ENCODE assay signal across 8 mouse cellular contexts in genomic region chr10:128923013-128923691, GRCm38 (mm10). TPM values are rescaled to one million over a fixed set of nuclear protein-coding genes. Genes with fewer than 3 reads are reported as not detected.
DNase-seq lines count a peak whose midpoint lies in the region; ATAC-seq and TF ChIP-seq lines count a peak whose summit lies in the region.

No protein-coding gene starts in this region.

- H3K4me1 ChIP-seq in ES-E14 (ENCODE audit: control insufficient read depth in 2 of 2, insufficient read depth in 2 of 2, low read length in 2 of 2, poor library complexity in 1 of 2), result peaks cover 0 to 17% of the 10 kb centered on the region in 2 experiments; a peak in 2 of 4 replicates
- peaks cover 17% of the 10 kb centered on the region for H3K4me1 ChIP-seq in forebrain, embryonic 15.5 days
- H3K4me1 ChIP-seq in lung, adult 2 months (ENCODE audit: control insufficient read depth, insufficient read depth, low read length), result peaks cover 11% of the 10 kb centered on the region; the same call in 1 of the 2 replicates

- H3K36me3 ChIP-seq in ES-E14 (ENCODE audit: control insufficient read depth, insufficient read depth, low read length, poor library complexity, severe bottlenecking), result no peaks in the 10 kb centered on the region; the same call in 1 of the 2 replicates
- H3K36me3 ChIP-seq in forebrain, embryonic 15.5 days, result no peaks in the 10 kb centered on the region

- ATAC-seq in forebrain, embryonic 15.5 days (replicated peaks), result peak; percentile 97
- ATAC-seq in neutrophil, adult 5-6 weeks (ENCODE audit: extremely low read depth, insufficient number of reproducible peaks, low FRiP score, poor library complexity, severe bottlenecking), result peak; percentile 88

- peak; percentile 84; the same call in 1 of the 2 replicates for TF ChIP-seq POLR2A in lung, adult 2 months (IDR thresholded peaks at IDR 0.05; ENCODE audit: borderline replicate concordance, extremely low read depth, low read depth, low read length)

- DNase-seq in ES-E14 (ENCODE audit: low read depth, low spot score), result peak; percentile 77
- DNase-seq in cerebellum, adult 11-12 months, result peak; percentile 96
- DNase-seq in heart, postnatal 25 days (ENCODE audit: low spot score), result peak; percentile 94
- DNase-seq in layer of hippocampus, adult 18-20 months (ENCODE audit: low spot score in 2 of 2), result peak; percentile 95 to 96
- peak; percentile 97 for DNase-seq in lung, adult 2 months
- DNase-seq in thymus, adult 18-20 months, result peak; percentile 88 to 89

- WGBS in forebrain, embryonic 15.5 days, result under 1% methylated on average over 42 of the region's 42 CpGs
- 1% methylated on average over 42 of the region's 42 CpGs for WGBS in lung, adult 2 months

- peak overlapping the region; percentile 58 for H3K4me2 ChIP-seq in forebrain, embryonic 15.5 days (replicated peaks)

- intact Hi-C loops in heart, postnatal 25 days (cut with DNase I), result loop anchor here (2.0 kb wide), 1 partner anchor 16 kb away; no protein-coding TSS in a partner anchor

- peak overlapping the region; percentile 90 for H3K9ac ChIP-seq in ES-E14 (ENCODE audit: insufficient read depth, low read depth, low read length, poor library complexity, severe bottlenecking)
- H3K9ac ChIP-seq in forebrain, embryonic 15.5 days (replicated peaks), result peak overlapping the region; percentile 63

- peak overlapping the region; percentile 69 for H3K27ac ChIP-seq in ES-E14 (ENCODE audit: insufficient read depth, low read depth, low read length, poor library complexity, severe bottlenecking)
- H3K27ac ChIP-seq in forebrain, embryonic 15.5 days (replicated peaks), result peak overlapping the region; percentile 91

- H3K27me3 ChIP-seq in forebrain, embryonic 15.5 days, result 0 out of 2 replicates have a peak, but pooled peaks cover 7% of the 10 kb centered on the region

- in situ Hi-C loops in ES-E14 (cut with MboI; ENCODE audit: low sequenced_read_pairs in 2 of 2, unreplicated experiment in 2 of 2), result no loop called here

- no peaks in the 10 kb centered on the region for H3K9me3 ChIP-seq in ES-E14 (ENCODE audit: control insufficient read depth, insufficient read depth, low read depth, low read length)
- no peaks in the 10 kb centered on the region for H3K9me3 ChIP-seq in forebrain, embryonic 15.5 days

- TF ChIP-seq CTCF in lung, adult 2 months (IDR thresholded peaks at IDR 0.05; ENCODE audit: insufficient read depth, low read length), result no peak

- peak overlapping the region; percentile 76 to 95 for H3K4me3 ChIP-seq in ES-E14 (ENCODE audit: insufficient read depth in 1 of 2, low read depth in 1 of 2, low read length in 2 of 2, poor library complexity in 1 of 2, severe bottlenecking in 1 of 2)
- H3K4me3 ChIP-seq in forebrain, embryonic 15.5 days, result peak overlapping the region; percentile 58
- H3K4me3 ChIP-seq in lung, adult 2 months (replicated peaks; ENCODE audit: extremely low read depth, low read depth, low read length), result peak overlapping the region; percentile 89

TF ChIP-seq in ES-E14, 5 proteins besides CTCF, POLR2A, EP300 and RAD21:
- TF ChIP-seq CHD2 (IDR thresholded peaks at IDR 0.05; ENCODE audit: low read depth, low read length) (no peak), ZC3H11A (IDR thresholded peaks at IDR 0.05; ENCODE audit: borderline replicate concordance, low read depth, low read length) (no peak), ZNF384 (IDR thresholded peaks at IDR 0.05; ENCODE audit: low read depth, low read length) (no peak), MAFK (IDR thresholded peaks at IDR 0.05; ENCODE audit: insufficient read depth, low read depth, low read length) (no peak), HCFC1 (IDR thresholded peaks at IDR 0.05; ENCODE audit: borderline replicate concordance, insufficient read depth, low read length) (0 out of 2 replicates have a peak, but pooled peaks have one; percentile 1)

RNA-seq across cellular contexts. Expression of gene Rdh5, which starts 0.5 kb away (rescaled TPM):
- total RNA-seq in ES-E14 (2012; rRNA removed), result 3.9 and 6.8 TPM in 2 replicates
- polyA plus RNA-seq in forebrain, embryonic 15.5 days (2015; fragmentation: Nextera tagmentation; extraction: Ambion mirVana), result 11.7 and 12.6 TPM in 2 replicates
- total RNA-seq in heart, postnatal 25 days (2021), result 1 to 10 TPM; 5.0 to 7.9 TPM
- 1 to 10 TPM; 7.1 to 8.1 TPM for total RNA-seq in layer of hippocampus, adult 18-20 months (2021)
- polyA plus RNA-seq in lung, adult 2 months (2012; rRNA removed), result 20.1 and 20.3 TPM in 2 replicates
- total RNA-seq in neutrophil, adult 5-6 weeks (2017), result 7.4 and 9.5 TPM in 2 replicates

RNA-seq across cellular contexts. Expression of gene Bloc1s1, which starts 0.7 kb away (rescaled TPM):
- 71.2 and 90.0 TPM in 2 replicates for total RNA-seq in ES-E14 (2012; rRNA removed)
- 230 and 251 TPM in 2 replicates for polyA plus RNA-seq in forebrain, embryonic 15.5 days (2015; fragmentation: Nextera tagmentation; extraction: Ambion mirVana)
- 100 to 1,000 TPM; 183 to 185 TPM for total RNA-seq in heart, postnatal 25 days (2021)
- 10 to 100 TPM; 94.9 to 98.7 TPM for total RNA-seq in layer of hippocampus, adult 18-20 months (2021)
- 171 and 192 TPM in 2 replicates for polyA plus RNA-seq in lung, adult 2 months (2012; rRNA removed)
- 58.3 and 85.6 TPM in 2 replicates for total RNA-seq in neutrophil, adult 5-6 weeks (2017)

RNA-seq across cellular contexts. Expression of gene Itga7, which starts 10.5 kb away (rescaled TPM):
- 10.1 and 17.6 TPM in 2 replicates for total RNA-seq in ES-E14 (2012; rRNA removed)
- 2.1 TPM in 2 replicates for polyA plus RNA-seq in forebrain, embryonic 15.5 days (2015; fragmentation: Nextera tagmentation; extraction: Ambion mirVana)
- 100 to 1,000 TPM; 165 to 176 TPM for total RNA-seq in heart, postnatal 25 days (2021)
- 10 to 100 TPM; 29.7 to 30.0 TPM for total RNA-seq in layer of hippocampus, adult 18-20 months (2021)
- 31.5 and 37.6 TPM in 2 replicates for polyA plus RNA-seq in lung, adult 2 months (2012; rRNA removed)
- 0.25 and 0.35 TPM in 2 replicates for total RNA-seq in neutrophil, adult 5-6 weeks (2017)

RNA-seq across cellular contexts. Expression of gene Cd63, which starts 22.4 kb away (rescaled TPM):
- total RNA-seq in ES-E14 (2012; rRNA removed), result 158 and 226 TPM in 2 replicates
- polyA plus RNA-seq in forebrain, embryonic 15.5 days (2015; fragmentation: Nextera tagmentation; extraction: Ambion mirVana), result 125 and 142 TPM in 2 replicates
- total RNA-seq in heart, postnatal 25 days (2021), result 100 to 1,000 TPM; 110 to 123 TPM
- total RNA-seq in layer of hippocampus, adult 18-20 months (2021), result 10 to 100 TPM; 74.2 to 79.4 TPM
- 110 and 132 TPM in 2 replicates for polyA plus RNA-seq in lung, adult 2 months (2012; rRNA removed)
- 22.8 and 30.5 TPM in 2 replicates for total RNA-seq in neutrophil, adult 5-6 weeks (2017)

RNA-seq across cellular contexts. Expression of gene Gdf11, which starts 31.6 kb away (rescaled TPM):
- total RNA-seq in ES-E14 (2012; rRNA removed), result 3.1 and 4.6 TPM in 2 replicates
- polyA plus RNA-seq in forebrain, embryonic 15.5 days (2015; fragmentation: Nextera tagmentation; extraction: Ambion mirVana), result 7.5 and 8.7 TPM in 2 replicates
- 1 to 10 TPM; 2.3 to 2.6 TPM for total RNA-seq in heart, postnatal 25 days (2021)
- 10 to 100 TPM; 18.2 to 18.9 TPM for total RNA-seq in layer of hippocampus, adult 18-20 months (2021)
- polyA plus RNA-seq in lung, adult 2 months (2012; rRNA removed), result 0.45 and 0.99 TPM in 2 replicates
- 19.9 and 22.1 TPM in 2 replicates for total RNA-seq in neutrophil, adult 5-6 weeks (2017)

Comparison
In these comparisons a context has a peak if more than half of its experiments do, and no peak if none do; other contexts are left out.
1. Peak in every context shown above with its lines: DNase-seq, ATAC-seq, H3K4me3 ChIP-seq and H3K27ac ChIP-seq.